Mouse (Mus musculus) left cerebral cortex, postnatal 4 days (tissue): Measurements from ENCODE around the gene Fh1. TPM values are rescaled to one million over a fixed set of nuclear protein-coding genes. Genes with fewer than 3 reads are reported as not detected.

Experiments
- DNase-seq: peaks from one replicate; pipeline ENCODE4 v3.0.0-alpha.2; 2022
- intact Hi-C: fragments of 180-260 bp; cut with DNase I; formaldehyde crosslinking; loops from one replicate; pipeline ENCODE4 v1.15.1; 2025
- total RNA-seq, 2 experiments: library from RNA; stranded (reverse); gene quantifications; 2 replicates each; pipeline ENCODE4 v1.2.3; 2021

The Fh1 gene
- total RNA-seq, 2 experiments from 2014 or later, result 66.2 to 73.0 TPM

- intact Hi-C loops, result no loop called here
- no peak for DNase-seq
Observed at GRCm38 (mm10) chr1:175561806-175562205, 63.6 kb downstream of the Fh1 start.

- DNase-seq, result no peak
- intact Hi-C loops, result no loop called here
Observed at GRCm38 (mm10) chr1:175554641-175555040, 70.8 kb downstream of the Fh1 start.

- intact Hi-C loops, result no loop called here
- no peak for DNase-seq
Observed at GRCm38 (mm10) chr1:175552474-175552873, 73.0 kb downstream of the Fh1 start.

GRCm38 (mm10) chr1:175550586-175550985 lies 74.8 kb downstream of the Fh1 start:
- no peak for DNase-seq
- intact Hi-C loops, result no loop called here

Other genes starting within 250 kb of the Fh1 start
- gene Rgs7, start 133.1 kb downstream of the Fh1 start, total RNA-seq, result 10 to 100 TPM; 69.1 to 70.0 TPM
- gene Kmo, start 5.3 kb downstream of the Fh1 start, total RNA-seq, result under 1 TPM; 0.10 to 0.34 TPM
- 1 to 10 TPM; 6.0 to 7.7 TPM for gene Opn3, start 67.1 kb upstream of the Fh1 start, total RNA-seq
- gene Chml, start 67.3 kb upstream of the Fh1 start, total RNA-seq, result 10 to 100 TPM; 16.2 to 18.4 TPM
- not detected for gene Wdr64, start 73.0 kb upstream of the Fh1 start, total RNA-seq